Mouse (Mus musculus): ENCODE measurements around the gene Lrmp. TPM values are rescaled to one million over a fixed set of nuclear protein-coding genes. Genes with fewer than 3 reads are reported as not detected.

The Lrmp gene
- polyA plus RNA-seq, 1 experiment from 2014 or later: 17.5 TPM

DNA sequence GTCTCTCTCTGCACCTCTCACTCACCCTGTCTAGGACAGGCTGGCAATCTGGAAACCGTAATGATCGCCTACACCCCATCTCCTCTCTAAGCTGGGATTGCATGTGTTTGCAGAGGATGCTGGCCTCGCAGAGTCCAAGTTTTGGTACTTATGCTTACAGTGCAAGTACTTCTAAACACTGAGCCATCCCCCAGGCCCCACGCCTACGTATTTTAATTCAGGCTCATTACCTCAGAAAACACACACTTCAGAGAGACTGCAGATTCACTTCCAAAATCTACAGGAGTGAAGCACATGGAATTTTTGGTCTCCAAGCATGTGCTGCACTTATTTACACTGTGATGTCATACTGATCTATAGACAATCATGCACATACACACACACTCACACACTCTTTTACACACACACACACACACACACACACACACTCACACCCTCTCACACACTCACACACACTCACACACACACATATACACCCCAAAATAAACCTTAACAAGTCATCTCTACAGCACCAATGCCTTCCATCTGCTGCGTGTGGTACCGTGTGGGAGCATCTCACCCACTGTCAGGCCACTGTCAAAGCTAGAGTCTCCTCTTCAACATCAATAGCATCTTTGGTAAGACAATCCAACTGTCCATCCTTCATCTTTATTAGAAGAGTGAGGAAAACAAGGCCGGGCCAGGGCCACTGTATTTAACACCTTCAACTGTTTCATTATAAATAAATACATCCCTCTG, 82.7 kb downstream of the Lrmp start:
- H3K9ac ChIP-seq (ENCODE audit: low read depth, low read length): no peak overlapping the region
- no peak overlapping the region for H3K4me3 ChIP-seq (ENCODE audit: low read depth, low read length)
- no peaks in the 10 kb centered on the region for H3K27me3 ChIP-seq (ENCODE audit: control insufficient read depth, insufficient read depth, low read depth, low read length)
- WGBS (ENCODE audit: insufficient replicate concordance): 77% methylated on average over 8 of the region's 8 CpGs
- no peaks in the 10 kb centered on the region for H3K36me3 ChIP-seq (ENCODE audit: control insufficient read depth, insufficient read depth)
- H3K27ac ChIP-seq (ENCODE audit: low read length): no peak overlapping the region
- H3K4me2 ChIP-seq (ENCODE audit: low read depth, low read length): no peak overlapping the region
- H3K4me1 ChIP-seq (ENCODE audit: control insufficient read depth, low read depth, low read length): no peaks in the 10 kb centered on the region
- no peaks in the 10 kb centered on the region for H3K9me3 ChIP-seq (replicated peaks; ENCODE audit: control insufficient read depth, low read length)
- ATAC-seq (ENCODE audit: low read depth): no peak

DNA sequence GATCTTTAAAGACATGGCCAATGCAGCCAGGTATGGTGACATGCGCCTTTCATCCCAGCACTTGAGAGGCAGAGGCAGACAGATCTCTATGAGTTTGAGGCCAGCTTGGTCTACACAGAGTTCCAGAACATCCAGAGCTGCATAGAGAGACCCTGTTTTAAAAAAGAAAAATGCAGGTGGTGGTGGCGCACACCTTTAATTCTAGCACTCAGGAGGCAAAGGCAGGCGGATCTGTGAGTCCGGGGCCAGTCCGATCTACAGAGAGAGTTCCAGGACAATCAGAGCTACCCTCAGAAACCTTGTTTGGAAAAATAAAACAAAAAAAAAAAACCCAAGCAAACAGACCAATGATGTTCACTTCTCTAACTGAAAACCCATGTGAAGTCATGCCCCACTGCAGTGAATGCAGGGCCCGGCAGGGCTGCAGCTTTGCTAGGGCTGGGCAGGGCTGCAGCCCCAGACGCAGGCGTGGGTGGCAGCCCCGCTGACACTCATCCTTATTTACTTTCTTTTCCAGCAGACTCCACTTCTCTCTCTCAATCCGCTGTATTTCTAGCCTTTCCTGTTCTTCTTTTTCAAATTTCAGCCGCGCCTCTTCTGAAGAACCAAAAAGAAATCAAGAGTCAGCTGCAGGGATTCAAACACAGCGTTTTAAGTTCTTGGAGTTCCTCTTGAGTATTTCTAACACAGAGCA, 87.1 kb downstream of the Lrmp start:
- ATAC-seq (ENCODE audit: low read depth): no peak

DNA sequence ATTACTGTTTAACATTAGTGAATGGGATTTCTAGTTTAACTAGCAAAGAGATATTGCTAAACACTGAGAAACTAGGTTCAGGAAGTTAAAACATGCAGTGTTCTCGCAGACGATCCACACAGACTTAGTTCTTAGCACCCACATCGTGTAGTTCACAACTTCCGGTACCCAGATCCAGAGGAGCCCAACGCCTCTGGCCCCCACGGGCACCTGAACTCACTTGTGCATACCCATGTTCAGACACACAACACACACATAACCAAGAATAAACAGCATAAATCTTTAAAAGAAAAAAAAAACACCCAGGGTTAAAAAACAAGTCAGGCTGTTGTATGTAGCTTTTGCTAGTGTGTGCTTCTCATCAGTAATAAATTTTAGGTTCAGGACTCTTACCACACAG, 89.0 kb downstream of the Lrmp start:
- 78% methylated on average over 6 of the region's 6 CpGs for WGBS (ENCODE audit: insufficient replicate concordance)

More for the DNA sequence above, 87.1 kb downstream of the Lrmp start:
- no peaks in the 10 kb centered on the region for H3K4me1 ChIP-seq (ENCODE audit: control insufficient read depth, low read depth, low read length)
- H3K4me2 ChIP-seq (ENCODE audit: low read depth, low read length): no peak overlapping the region
- 65% methylated on average over 13 of the region's 13 CpGs for WGBS (ENCODE audit: insufficient replicate concordance)
- no peaks in the 10 kb centered on the region for H3K36me3 ChIP-seq (ENCODE audit: control insufficient read depth, insufficient read depth)
- H3K9me3 ChIP-seq (replicated peaks; ENCODE audit: control insufficient read depth, low read length): no peaks in the 10 kb centered on the region
- H3K4me3 ChIP-seq (ENCODE audit: low read depth, low read length): no peak overlapping the region
- H3K27me3 ChIP-seq (ENCODE audit: control insufficient read depth, insufficient read depth, low read depth, low read length): no peaks in the 10 kb centered on the region
- no peak overlapping the region for H3K9ac ChIP-seq (ENCODE audit: low read depth, low read length)
- no peak overlapping the region for H3K27ac ChIP-seq (ENCODE audit: low read length)

DNA sequence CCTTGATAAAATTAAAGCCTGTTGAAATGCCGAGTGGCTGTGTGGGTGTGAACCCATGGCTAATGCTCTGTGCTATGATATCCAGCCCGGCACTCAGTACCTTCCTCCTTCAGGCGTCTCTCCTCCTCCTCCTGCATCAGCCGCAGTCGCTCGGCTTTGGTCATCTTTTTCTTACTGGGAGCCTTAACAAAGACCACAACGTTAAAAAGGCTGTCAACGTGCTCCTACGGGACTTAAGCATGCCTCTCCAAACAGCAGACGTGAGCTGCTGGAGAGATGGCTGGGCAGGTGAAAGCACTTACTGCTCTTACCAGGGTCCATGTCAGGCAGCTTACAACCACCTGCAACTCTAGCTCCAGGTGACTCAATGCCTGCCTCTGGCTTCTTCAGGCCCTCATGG, 89.7 kb downstream of the Lrmp start:
- WGBS (ENCODE audit: insufficient replicate concordance): 71% methylated on average over 10 of the region's 10 CpGs
- H3K4me2 ChIP-seq (ENCODE audit: low read depth, low read length): no peak overlapping the region
- no peaks in the 10 kb centered on the region for H3K9me3 ChIP-seq (replicated peaks; ENCODE audit: control insufficient read depth, low read length)
- H3K36me3 ChIP-seq (ENCODE audit: control insufficient read depth, insufficient read depth): no peaks in the 10 kb centered on the region
- peaks cover under 1% of the 10 kb centered on the region for H3K4me1 ChIP-seq (ENCODE audit: control insufficient read depth, low read depth, low read length)
- H3K9ac ChIP-seq (ENCODE audit: low read depth, low read length): no peak overlapping the region
- H3K4me3 ChIP-seq (ENCODE audit: low read depth, low read length): no peak overlapping the region
- no peak for ATAC-seq (ENCODE audit: low read depth)
- H3K27me3 ChIP-seq (ENCODE audit: control insufficient read depth, insufficient read depth, low read depth, low read length): no peaks in the 10 kb centered on the region
- no peak overlapping the region for H3K27ac ChIP-seq (ENCODE audit: low read length)

More for the DNA sequence above, 89.0 kb downstream of the Lrmp start:
- H3K9ac ChIP-seq (ENCODE audit: low read depth, low read length): no peak overlapping the region
- no peaks in the 10 kb centered on the region for H3K36me3 ChIP-seq (ENCODE audit: control insufficient read depth, insufficient read depth)
- H3K9me3 ChIP-seq (replicated peaks; ENCODE audit: control insufficient read depth, low read length): no peaks in the 10 kb centered on the region
- H3K4me2 ChIP-seq (ENCODE audit: low read depth, low read length): no peak overlapping the region
- no peaks in the 10 kb centered on the region for H3K4me1 ChIP-seq (ENCODE audit: control insufficient read depth, low read depth, low read length)
- no peak overlapping the region for H3K27ac ChIP-seq (ENCODE audit: low read length)
- no peaks in the 10 kb centered on the region for H3K27me3 ChIP-seq (ENCODE audit: control insufficient read depth, insufficient read depth, low read depth, low read length)
- no peak for ATAC-seq (ENCODE audit: low read depth)
- no peak overlapping the region for H3K4me3 ChIP-seq (ENCODE audit: low read depth, low read length)

DNA sequence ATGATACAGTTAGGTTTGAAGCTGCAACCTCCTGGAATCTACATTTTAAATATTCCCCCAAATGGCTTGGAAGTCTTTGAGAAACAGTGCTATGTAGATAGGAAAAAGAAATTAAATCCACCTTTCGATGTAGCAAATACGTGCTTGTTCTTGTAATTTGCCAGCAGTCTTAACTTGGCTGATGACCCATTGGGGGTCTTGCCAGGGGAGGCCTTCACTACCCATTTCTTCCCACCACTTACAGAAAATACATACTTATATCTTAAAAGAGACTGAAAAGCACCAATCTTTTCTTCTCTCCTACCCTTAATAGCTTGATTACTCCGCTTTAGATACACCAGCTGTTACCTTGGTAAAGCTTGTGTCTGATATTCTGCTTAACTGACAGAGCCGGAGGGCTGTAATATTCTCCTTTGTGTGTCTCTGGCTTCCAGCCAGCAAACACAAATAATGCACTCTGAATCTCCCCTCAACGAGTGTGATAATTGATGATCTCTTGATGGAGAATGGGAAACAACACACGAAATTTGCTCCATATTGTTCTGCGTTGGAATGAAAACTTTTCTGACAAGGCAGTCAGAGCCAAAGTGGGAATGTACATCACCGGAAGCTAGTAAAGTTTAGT, 94.7 kb downstream of the Lrmp start:
- no peak overlapping the region for H3K9ac ChIP-seq (ENCODE audit: low read depth, low read length)
- 32% methylated on average over 8 of the region's 8 CpGs for WGBS (ENCODE audit: insufficient replicate concordance)

DNA sequence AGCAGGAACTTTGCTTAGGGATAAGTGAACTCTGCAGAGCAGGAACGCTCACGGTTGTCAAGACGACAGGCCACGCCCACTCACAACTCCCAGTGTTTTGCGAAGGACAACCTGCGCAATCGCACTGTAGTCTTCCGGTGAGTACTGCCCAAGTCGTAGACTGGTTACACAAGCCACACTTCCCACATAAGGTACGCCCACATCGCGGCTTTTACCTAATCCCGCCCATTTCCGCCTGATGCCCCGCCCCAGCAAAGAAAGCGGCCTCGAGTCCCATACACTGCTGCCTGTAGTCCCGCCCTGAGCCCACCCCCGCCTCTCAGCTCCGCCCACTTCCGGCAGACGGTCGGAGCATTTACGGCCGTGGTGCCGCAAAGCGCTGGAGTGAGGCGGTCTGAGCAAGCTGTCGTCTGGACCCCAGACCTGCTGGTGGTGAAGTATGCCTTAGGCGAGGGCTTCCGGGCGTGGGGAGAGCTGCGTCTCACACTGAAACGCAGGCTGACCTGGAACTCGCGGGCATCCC, 95.4 kb downstream of the Lrmp start, which contains the start of the genes Casc1 and Etfrf1:
Gene Casc1, minus strand, starts transcription at position 190 of the 523 bp plus-strand sequence.
Gene Etfrf1, plus strand, starts transcription at position 319 of the 523 bp plus-strand sequence.
- peak within 1 kb of the TSS; percentile 86 for H3K27ac ChIP-seq (ENCODE audit: low read length)
- H3K9me3 ChIP-seq (replicated peaks; ENCODE audit: control insufficient read depth, low read length): no peaks in the 10 kb centered on the region
- H3K4me1 ChIP-seq (ENCODE audit: control insufficient read depth, low read depth, low read length): peaks cover 11% of the 10 kb centered on the region
- peaks cover under 1% of the 10 kb centered on the region; the same call in 1 of the 2 replicates for H3K36me3 ChIP-seq (ENCODE audit: control insufficient read depth, insufficient read depth)
- H3K4me2 ChIP-seq (ENCODE audit: low read depth, low read length): peak within 1 kb of the TSS; percentile 89
- peak within 1 kb of the TSS; percentile 80 for H3K4me3 ChIP-seq (ENCODE audit: low read depth, low read length)
- H3K27me3 ChIP-seq (ENCODE audit: control insufficient read depth, insufficient read depth, low read depth, low read length): no peaks in the 10 kb centered on the region
- H3K9ac ChIP-seq (ENCODE audit: low read depth, low read length): peak within 1 kb of the TSS; percentile 89
- peak; percentile 99 for ATAC-seq (ENCODE audit: low read depth)
- WGBS (ENCODE audit: insufficient replicate concordance): 0% methylated on average over 36 of the region's 36 CpGs

More for the DNA sequence above, 94.7 kb downstream of the Lrmp start:
- peaks cover 11% of the 10 kb centered on the region for H3K4me1 ChIP-seq (ENCODE audit: control insufficient read depth, low read depth, low read length)
- peak overlapping the region; percentile 80 for H3K4me3 ChIP-seq (ENCODE audit: low read depth, low read length)
- no peaks in the 10 kb centered on the region for H3K36me3 ChIP-seq (ENCODE audit: control insufficient read depth, insufficient read depth)
- H3K27ac ChIP-seq (ENCODE audit: low read length): no peak overlapping the region
- no peaks in the 10 kb centered on the region for H3K9me3 ChIP-seq (replicated peaks; ENCODE audit: control insufficient read depth, low read length)
- no peak for ATAC-seq (ENCODE audit: low read depth)
- H3K27me3 ChIP-seq (ENCODE audit: control insufficient read depth, insufficient read depth, low read depth, low read length): no peaks in the 10 kb centered on the region
- H3K4me2 ChIP-seq (ENCODE audit: low read depth, low read length): peak overlapping the region; percentile 89

DNA sequence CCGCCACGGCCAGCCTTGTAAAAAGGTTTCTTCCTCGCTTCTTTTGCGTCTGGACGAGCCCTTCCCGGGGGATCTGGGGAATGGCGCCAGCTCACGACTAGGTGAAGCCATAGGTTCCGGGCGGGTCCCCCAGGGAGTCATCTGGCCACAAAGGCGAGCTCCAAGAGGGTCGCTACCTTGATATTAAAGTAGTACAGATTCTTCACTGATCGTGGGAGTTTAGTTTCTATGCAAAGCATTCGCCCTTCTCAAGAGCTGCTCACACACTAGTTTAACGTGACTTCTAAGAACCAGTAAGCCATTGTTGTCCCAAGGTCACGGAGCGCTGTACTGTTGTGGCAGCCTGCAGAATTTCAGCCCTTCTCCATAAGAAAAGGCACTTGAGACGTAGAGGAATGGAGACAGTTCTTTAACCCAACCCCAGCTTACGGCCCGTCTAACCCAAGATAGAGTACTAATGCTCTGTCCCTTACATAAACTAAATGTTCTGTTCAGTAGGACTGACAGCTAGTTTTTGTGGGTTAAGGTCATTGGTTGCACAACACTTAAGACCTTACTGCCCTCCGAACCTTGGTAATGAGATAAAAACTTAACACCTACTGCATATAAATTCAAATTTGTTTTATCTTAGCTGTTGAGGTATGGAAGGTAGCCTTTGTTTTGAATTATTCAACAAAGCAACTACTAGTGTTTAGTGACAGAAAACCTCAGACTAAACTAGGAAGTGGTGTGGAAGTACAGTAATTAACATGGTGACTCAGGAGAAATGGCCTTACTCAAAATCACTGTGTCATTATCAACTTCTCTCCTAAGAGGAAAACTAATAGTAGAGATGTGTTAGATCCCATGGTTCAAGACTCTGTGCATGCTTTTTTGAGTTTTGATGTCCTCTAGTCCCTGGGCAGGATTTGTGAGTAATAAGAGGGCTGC, 96.2 kb downstream of the Lrmp start:
- peaks cover 11% of the 10 kb centered on the region for H3K4me1 ChIP-seq (ENCODE audit: control insufficient read depth, low read depth, low read length)
- H3K9me3 ChIP-seq (replicated peaks; ENCODE audit: control insufficient read depth, low read length): no peaks in the 10 kb centered on the region
- peaks cover 2% of the 10 kb centered on the region; the same call in 1 of the 2 replicates for H3K36me3 ChIP-seq (ENCODE audit: control insufficient read depth, insufficient read depth)
- peak overlapping the region; percentile 80 for H3K4me3 ChIP-seq (ENCODE audit: low read depth, low read length)
- H3K27ac ChIP-seq (ENCODE audit: low read length): peak overlapping the region; percentile 86
- peak overlapping the region; percentile 89 for H3K9ac ChIP-seq (ENCODE audit: low read depth, low read length)
- WGBS (ENCODE audit: insufficient replicate concordance): 1% methylated on average over 21 of the region's 21 CpGs
- H3K4me2 ChIP-seq (ENCODE audit: low read depth, low read length): peak overlapping the region; percentile 89
- ATAC-seq (ENCODE audit: low read depth): no peak
- no peaks in the 10 kb centered on the region for H3K27me3 ChIP-seq (ENCODE audit: control insufficient read depth, insufficient read depth, low read depth, low read length)

DNA sequence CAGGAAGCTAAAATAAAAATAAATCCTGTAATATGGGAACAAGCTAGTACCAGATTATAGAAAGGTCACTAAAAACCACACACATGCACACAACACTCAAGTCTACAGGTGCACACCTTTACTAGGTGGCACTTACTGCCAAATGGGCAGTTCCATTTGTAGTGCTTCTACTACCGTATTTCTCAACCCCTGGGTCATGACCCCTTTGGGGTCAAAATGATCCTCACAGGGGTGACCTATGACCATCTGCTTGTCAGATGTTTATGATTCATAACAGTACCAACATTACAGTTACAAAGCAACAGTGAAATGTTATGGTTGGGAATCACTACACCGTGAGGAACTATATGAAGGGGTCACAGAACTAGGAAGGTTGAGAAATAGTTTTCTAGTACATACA, 98.5 kb downstream of the Lrmp start:
- Histone ChIP-seq H3K9ac (ENCODE audit: low read depth, low read length) (no peak overlapping the region), H3K9me3 (replicated peaks; ENCODE audit: control insufficient read depth, low read length) (no peaks in the 10 kb centered on the region), H3K4me2 (ENCODE audit: low read depth, low read length) (no peak overlapping the region), H3K27me3 (ENCODE audit: control insufficient read depth, insufficient read depth, low read depth, low read length) (no peaks in the 10 kb centered on the region), H3K27ac (ENCODE audit: low read length) (no peak overlapping the region), H3K4me1 (ENCODE audit: control insufficient read depth, low read depth, low read length) (peaks cover 11% of the 10 kb centered on the region), H3K4me3 (ENCODE audit: low read depth, low read length) (no peak overlapping the region), H3K36me3 (ENCODE audit: control insufficient read depth, insufficient read depth) (peaks cover 2% of the 10 kb centered on the region)
- ATAC-seq (ENCODE audit: low read depth): no peak
- WGBS (ENCODE audit: insufficient replicate concordance): 79% methylated on average over 2 of the region's 2 CpGs

Measured in liver, embryonic 16.5 days (tissue).